8 mouse cellular contexts compared by ENCODE assay signal in the genomic region with DNA sequence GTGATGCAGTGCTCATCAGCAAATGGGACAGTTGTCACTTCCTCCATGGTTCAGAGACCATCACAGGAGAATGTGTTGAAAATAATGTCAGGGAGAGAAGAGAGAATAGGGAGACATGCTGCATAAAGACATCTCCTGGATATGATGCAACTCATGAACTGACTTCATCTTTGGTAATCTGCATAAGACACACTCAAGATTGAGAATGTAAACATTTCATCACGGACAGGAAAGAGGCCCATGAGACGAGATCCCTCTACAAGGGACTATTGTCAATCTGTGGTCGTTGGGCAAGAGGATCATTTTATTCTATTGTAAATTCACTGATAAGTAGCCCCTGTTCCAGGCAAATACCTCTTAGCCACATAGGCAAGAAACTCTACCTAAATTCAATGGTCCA.
"Had no signal": no experiment of that assay in that cellular context is flagged by ENCODE, and none has a peak within 500 bp of the region (broad histone marks: within the 10 kb centered on the region; RNA-seq: fewer than 3 reads in every experiment).

No protein-coding gene starts in this region.

- DNase-seq: midbrain, embryonic 14.5 days; retina, postnatal 1 day; right cerebral cortex, adult 18-20 months; right cerebral cortex, postnatal 25 days; right cerebral cortex, postnatal 4 days; spleen, adult 18-20 months; thymus, adult 18-20 months had no signal

- ATAC-seq: midbrain, embryonic 16.5 days had no signal
